Mouse (Mus musculus): ENCODE measurements around the gene H3f3a.

The H3f3a gene

DNA sequence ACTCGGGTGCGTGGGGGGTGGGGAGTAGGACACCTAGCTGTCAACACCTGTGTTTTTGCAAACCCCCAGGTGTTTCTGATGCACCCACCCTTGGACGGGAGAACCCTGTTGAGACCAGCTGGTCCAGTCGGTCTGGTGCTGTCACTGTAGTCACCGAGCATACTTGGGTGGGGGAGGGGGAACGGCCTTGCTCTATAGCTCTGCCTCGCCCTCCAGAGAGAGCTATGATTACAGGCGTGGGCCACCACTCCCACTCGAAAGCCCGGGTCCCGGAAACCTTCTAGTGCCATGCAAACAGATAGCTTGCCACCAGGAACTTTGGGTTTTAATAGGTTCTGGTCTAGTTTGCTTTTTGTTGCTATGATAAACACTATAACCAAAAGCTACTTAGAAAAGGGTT is 51.6 kb downstream of the H3f3a start:
- DNase-seq (ENCODE audit: low read depth) = no peak

DNA sequence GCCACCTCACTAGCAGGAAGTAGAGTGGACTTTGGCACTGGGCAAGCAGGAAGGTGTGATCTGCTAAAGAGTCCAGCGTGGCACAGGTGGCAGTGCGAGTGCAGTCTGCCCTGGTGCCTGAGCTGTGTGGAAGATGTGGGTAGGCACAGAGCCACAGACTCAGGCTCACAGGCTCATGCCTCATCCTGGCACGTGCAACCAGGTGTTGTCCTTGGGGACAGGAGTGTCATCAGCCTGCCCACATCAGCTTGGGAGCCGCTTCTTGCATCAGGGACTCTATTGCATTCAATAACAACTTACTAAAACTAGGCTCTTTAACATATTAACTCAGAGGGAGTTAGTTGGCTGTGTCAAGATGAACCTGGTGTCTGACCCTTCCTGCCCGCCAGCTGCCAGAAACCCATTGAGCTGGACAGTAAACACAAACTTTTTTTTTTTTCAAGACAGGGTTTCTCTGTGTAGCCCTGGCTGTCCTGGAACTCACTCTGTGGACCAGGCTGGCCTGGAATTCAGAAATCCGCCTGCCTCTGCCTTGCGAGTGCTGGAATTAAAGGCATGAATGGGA is 55.7 kb downstream of the H3f3a start:
- no peak for DNase-seq (ENCODE audit: low read depth)

DNA sequence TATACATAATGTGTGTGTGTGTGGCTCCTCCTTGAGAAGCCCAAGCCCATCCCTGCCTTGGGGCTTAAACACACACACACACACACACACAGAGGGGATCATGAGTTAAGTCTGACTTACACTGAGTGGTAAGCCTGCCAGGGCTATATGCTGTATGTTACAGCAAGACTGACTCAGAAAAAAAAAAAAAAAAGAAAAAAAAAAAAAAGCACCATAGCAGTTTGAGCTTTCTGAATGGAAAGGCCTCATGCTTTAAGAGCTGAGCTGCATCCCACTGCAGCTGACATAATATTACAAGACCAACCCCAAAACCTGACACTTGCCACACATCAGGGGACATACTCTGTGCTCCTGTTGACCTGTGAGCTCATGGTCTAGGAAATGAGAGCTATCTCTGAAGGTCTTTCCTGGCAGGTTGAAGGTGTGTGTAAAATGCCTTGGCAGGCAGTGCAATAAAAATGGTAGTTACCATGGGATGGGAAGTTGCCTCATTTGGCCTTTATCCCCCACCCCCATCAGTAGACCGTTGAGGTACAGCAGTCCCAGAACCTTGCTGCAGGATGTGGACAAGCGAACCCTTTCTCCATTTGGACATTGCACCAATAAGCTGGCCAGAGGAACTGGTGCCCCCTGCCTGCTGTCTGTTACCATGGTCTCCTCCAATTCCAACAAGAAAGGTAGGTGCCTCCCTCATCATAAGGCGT is 56.3 kb downstream of the H3f3a start:
- peak; percentile 35 for DNase-seq (ENCODE audit: low read depth)

DNA sequence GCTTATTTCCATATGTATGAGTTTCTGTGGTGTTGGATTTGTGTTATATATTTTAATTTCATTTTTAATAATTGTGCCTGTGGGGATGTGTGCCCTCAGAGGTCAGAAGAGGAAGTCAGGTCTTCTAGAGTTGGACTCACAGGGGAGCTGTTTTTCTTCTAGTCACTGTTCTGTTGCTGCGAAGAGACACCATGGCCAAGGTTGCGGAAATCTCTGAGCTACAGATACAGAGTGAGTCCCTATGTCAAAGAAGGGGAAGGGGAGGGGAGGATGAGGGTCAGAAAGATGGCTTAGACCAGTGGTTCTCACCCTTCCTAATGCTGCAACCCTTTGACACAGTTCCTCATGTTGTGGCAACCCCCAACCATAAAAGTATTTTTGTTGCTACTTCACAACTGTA is 57.0 kb downstream of the H3f3a start:
- no peak for DNase-seq (ENCODE audit: low read depth)

DNA sequence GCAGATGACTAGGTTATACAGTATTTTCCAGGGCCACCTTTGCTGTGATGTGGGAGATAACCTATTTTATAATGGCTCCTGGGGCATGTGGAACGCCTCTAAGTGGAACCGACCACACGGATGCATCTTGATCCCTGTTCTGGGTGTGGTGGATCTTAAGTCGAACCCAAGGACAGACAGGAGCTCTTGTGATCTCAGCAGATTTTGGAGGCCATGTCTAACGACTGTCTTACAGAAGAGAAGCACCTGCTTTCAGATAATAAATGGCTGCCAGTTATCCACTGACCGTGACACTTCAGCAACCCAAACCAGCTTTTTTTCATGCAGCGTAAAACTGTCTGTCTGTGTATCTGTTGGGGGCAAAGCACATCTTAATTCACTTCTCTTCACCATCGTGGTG is 59.4 kb downstream of the H3f3a start:
- DNase-seq (ENCODE audit: low read depth) = no peak

DNA sequence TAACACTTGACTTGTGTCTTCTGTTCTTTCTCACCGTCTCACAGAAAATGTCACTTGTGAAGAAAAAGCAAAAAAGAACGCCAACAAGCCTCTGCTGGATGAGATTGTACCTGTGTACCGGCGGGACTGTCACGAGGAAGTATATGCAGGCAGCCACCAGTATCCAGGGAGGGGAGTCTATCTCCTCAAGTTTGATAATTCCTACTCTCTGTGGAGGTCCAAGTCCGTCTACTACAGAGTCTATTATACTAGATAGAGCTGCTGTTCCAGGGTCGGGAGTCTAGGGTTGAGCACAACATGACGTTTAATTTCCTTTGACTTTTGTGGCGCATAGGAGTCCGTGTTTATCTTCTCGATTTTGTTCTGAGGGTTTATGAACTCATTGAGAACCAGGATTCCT is 61.6 kb downstream of the H3f3a start:
- DNase-seq (ENCODE audit: low read depth) = no peak

All from NIH3T3 (cell line).